Mouse (Mus musculus): ENCODE data around the gene Creg1. TPM values are rescaled to one million over a fixed set of nuclear protein-coding genes. Genes with fewer than 3 reads are reported as not detected.

The Creg1 gene
- total RNA-seq, 2 experiments from 2014 or later, result 433 to 514 TPM

DNA sequence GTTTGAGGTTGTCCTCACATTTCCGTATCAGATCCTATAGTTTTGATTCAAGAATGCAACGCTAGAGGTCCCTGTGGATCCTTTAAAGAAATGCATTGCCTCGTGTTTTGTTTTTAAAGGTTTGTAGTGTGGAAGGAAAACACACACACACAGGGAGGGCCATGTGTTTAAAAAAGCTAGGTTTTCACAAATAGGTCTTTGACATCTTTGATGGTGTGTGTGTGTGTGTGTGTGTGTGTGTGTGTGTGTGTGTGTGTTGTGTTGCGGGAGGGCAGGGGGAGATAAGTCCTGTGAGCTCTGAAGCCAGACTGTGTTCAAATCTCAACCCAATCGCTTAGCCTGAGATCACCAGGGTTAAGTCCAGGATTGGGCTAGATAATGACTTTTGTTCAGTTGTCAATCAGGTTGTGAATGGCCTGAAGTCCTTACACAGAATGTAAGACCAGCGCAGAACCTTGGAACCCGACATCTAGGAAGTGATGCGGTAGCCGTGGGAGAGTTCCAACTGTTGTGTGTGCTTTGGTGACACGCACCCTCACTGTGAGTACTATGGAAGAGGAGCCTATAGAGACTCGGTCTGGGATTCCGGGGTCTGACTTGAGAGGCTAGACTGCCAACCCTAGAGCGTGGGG is 16.5 kb downstream of the Creg1 start:
- peak; percentile 49; the same call in 1 of the 2 replicates for ATAC-seq (replicated peaks; ENCODE audit: low FRiP score, poor library complexity, severe bottlenecking)

DNA sequence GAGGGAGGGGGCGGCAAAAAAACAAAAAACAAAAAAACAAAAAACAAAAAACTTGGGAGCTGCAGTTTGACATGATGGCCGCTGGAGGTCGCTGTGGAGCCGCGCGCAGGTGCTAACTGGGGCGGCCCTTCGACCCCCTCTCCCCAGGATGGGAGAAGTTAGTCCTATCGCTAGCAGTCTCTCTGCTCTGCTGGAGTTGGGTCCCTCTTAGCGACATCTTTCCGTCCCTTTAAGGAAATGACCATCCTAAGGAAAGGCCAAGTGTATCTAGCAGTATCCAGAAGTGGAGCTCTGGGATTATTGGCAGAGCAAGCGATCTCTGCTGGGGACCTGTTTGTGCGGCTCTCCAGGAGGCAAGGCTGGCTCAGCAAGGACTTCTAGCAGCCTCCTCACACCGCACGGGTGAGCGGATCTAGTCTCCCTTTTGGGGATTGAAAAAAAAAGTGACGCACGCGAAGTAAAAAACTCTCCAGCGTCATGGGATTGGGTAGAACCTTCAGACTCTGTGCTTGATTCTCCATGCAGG is 17.1 kb downstream of the Creg1 start:
- ATAC-seq (replicated peaks; ENCODE audit: low FRiP score, poor library complexity, severe bottlenecking), result peak; percentile 51; the same call in 1 of the 2 replicates

DNA sequence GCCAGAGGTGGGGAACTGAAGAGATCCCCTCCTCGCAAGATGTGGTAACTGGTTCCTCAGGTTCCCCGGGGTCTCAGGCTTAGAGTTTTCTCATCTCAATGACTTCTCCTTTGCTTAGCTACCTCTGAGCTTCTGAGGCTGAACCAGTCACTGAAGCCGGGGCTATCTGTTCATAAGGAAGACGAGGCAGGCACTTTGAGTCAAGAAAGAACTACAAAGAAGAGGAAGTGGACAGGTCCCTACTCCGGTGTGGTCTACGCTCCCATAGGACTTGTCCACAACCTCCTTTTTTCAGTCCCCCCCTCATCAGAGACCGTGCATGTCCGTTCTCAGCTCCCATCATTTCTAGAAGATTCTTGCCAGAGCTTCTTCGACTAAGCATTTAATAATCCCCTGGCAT is 17.9 kb downstream of the Creg1 start:
- ATAC-seq (replicated peaks; ENCODE audit: low FRiP score, poor library complexity, severe bottlenecking), result no peak

DNA sequence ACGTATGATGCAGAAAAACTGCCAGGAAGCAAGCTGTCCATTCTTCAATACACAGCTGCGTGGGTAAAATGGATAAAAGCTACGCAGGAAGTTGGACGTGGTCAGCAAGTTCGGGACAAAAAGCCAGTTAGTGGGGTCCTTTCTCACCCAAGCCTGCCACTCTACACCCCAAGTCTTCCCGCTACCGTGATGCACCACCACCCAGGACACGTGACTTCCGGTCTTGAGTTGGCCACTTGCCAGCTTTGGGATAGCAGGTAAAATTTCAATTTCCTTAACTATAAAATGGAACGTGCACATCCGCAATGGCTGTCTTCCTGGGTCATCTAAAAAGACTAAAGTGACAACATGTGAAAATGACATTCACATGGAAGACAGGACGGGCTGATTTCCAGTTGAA is 18.4 kb downstream of the Creg1 start:
- no peak for ATAC-seq (replicated peaks; ENCODE audit: low FRiP score, poor library complexity, severe bottlenecking)

DNA sequence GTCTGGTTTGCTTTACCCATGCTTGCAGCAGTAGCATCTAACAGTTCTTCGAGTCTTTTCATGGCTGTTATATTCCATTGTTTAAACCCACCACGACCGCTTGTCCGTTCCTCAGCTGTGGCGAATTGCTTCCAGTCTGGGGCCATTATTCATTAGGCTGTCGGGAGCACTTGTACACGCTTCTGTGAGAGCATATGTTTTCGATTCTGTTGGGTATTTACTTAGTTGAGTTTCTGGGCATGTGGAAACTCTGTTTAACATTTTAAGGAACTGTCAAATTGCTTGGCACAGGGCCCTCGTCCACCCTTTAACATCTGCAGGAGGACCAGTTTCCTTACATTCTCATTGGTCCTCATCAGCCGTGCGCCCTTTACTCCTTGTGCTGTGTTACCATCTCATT is 22.8 kb downstream of the Creg1 start:
- ATAC-seq (replicated peaks; ENCODE audit: low FRiP score, poor library complexity, severe bottlenecking), result no peak

DNA sequence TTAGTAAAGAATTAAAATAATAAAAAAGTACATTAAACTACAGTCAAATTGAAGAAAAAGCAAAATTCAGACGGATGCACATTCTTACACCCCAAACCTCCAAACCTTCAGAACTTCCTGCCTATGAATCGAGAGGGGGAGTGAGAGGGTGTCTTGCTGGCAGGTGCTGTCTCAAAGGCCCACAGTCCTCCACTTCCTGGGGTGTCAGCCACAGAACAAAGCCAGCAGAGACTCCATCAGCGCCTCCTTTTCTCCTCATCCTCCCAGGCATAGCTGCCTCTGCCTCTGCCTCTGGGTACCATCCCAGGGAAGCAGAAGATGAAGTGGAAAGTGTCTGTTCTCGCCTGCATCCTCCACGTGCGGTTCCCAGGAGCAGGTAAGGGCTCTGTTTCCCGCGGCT is 25.0 kb downstream of the Creg1 start, which contains the start of gene Cd247:
Gene Cd247, plus strand, starts transcription at position 171 of the 400 bp plus-strand sequence.
- no peak for ATAC-seq (replicated peaks; ENCODE audit: low FRiP score, poor library complexity, severe bottlenecking)

DNA sequence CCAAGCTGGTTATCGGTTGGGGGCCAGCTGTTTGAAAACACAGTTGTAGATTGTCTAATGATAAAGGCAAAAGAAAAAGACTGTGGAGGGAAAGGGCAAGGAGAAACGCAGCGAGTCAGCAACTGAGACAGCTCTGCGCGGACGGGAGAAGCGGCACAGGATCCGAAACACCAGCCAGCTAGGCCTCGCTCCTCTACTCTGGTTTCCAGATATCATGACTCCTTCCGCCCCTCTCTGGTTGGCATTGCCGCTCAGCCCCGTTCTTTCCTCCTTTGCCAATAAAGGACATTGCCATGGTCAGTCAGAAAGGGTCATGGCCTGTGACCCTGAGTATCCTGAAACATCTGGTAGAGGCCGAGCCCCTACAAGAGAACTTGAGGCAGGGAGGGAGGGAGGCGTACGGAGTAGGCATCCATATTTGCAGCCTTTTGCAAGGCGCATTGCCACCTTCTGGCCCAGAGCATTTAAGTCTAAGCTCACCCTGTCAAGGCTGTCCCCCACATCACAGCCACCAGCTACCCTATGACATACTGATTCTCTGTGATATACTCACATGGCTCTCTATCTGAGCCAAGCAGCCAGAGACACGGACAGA is 25.6 kb downstream of the Creg1 start:
- ATAC-seq (replicated peaks; ENCODE audit: low FRiP score, poor library complexity, severe bottlenecking), result no peak

DNA sequence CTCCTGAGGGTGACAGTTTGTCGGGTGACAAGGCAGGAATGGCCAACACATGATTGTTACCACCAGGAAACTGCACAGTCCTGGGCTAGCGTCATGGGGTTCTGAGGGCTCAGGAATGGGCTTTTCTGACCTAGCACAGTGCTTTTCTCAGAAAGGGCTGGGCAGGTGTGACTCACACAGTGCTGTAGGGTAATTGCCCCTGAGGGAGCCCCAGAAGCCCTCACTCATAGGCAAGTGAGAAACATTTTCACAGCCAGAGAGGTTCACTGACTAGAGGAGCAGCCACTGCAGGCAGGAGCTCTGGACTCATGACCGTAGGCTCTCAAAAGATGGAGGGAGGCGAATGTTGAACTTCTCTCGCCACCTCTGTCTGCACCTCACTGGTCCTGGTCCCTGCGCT is 26.4 kb downstream of the Creg1 start:
- no peak for ATAC-seq (replicated peaks; ENCODE audit: low FRiP score, poor library complexity, severe bottlenecking)

DNA sequence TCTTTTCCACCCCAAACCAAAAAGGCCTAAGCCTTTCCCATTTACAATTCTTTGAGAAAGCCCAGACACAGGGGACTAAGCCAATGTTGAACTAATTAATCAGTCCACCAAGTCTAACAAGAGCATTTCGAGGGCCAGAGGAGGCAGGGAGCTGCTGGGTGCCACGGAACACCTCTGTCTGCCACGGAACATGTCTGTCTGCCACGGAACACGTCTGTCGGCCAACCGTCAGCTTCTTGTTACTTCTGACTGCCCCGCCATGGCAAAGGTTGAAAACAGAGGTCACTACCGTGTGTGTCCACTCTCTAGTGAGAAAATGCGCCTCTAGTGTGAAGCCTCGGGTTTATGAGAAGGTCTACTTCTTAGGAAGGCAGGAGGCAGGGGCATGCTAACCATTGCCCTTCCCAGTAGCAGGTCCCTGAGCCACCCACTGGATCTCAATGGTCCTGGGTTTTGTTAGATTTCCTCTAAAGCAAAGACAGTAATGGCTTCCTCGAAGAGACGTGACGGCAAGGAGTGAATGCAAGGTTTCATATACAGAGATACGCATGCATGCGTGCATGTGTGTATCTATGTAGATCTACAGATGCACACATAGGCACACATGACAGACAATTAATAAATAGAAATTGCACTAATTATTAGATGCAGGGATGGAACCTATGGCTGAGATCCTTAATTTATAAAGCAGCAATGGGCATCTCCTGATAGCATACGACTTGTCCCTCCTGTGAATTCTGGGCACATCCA is 27.1 kb downstream of the Creg1 start:
- ATAC-seq (replicated peaks; ENCODE audit: low FRiP score, poor library complexity, severe bottlenecking), result no peak

DNA sequence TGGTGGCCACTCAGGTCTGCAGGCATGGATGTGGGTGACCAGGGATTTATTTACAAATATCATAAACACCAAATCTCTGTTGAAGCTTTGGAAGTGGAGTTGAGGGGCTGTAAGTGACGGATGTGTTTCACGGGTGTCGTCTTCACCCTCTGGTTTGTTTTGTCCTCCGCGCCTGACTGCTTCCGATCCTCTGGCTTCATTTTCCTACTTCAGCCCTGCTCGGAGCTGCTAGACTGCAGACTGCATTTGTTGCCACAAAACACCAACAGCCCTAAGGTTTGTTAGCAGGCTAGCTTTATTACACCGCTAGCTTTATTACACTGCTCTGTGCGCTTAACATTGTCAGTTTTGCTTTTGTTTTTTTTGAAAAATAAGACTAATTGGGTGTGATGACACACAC is 27.9 kb downstream of the Creg1 start:
- ATAC-seq (replicated peaks; ENCODE audit: low FRiP score, poor library complexity, severe bottlenecking), result no peak

DNA sequence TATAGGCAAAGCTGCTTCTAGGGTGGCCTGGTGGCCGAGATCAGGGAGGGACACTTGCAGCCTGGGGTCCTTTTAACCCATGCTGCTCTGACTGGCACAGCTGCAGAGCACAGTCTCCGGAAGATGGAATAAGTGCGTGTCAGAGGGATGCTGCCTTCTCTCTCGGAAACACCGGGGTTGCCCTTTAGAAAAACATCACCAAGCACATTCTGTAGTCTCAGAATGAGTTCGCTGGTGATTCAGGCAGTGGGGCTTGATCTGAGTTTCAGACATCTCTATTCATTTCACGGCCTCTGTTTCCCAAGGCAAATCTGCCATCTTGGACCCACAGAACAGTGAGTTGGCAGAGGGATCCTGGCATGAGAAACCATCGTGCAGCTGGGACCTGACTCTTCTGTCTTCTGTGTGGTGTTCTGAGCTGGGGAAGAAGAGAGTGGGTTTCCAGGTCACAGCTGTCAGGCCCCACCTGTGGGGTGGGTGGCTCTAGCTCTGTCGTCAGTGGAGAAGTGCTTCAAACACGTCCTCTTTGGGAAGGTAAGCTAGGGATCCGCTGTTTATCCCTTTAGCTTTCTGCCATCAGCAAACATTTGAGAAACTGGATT is 38.3 kb downstream of the Creg1 start:
- ATAC-seq (replicated peaks; ENCODE audit: low FRiP score, poor library complexity, severe bottlenecking), result no peak

DNA sequence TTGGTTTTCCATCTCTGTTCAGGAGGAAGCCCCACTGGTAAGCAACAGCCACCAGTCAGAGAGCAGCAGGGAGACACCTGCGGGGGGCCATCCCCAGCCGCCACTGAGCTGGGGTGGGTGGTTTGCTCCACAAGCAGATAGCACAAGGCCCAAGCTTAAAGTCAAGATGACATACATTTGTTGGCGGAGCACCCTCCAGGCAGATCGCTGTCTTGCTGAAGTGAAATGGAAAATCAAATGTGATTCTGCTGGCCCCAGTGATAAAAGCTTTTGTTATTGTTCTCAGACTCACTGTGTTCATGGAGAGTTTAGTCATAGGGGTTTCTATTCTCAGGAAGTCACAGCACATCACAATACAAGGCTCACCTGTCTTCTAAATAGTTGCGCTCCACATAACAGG is 39.6 kb downstream of the Creg1 start:
- no peak for ATAC-seq (replicated peaks; ENCODE audit: low FRiP score, poor library complexity, severe bottlenecking)

DNA sequence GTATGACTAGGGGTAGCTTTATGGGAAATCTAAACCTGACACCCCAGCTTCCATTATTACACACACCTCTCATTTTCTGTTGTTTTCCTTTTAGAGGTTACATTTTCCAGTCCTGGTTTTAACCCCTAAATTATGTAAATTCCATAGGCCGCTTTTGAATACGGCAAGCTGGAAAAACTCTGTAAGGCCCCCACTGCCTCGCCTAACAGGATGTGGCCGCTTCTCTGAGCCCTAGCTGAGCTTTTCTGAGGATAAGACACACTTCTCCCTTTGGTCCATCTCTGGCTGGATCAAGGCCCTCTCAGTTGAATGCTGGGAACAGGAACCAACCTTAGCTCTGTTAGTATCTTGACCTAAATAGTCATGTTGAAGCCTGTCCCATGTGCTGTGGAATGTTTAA is 40.6 kb downstream of the Creg1 start:
- ATAC-seq (replicated peaks; ENCODE audit: low FRiP score, poor library complexity, severe bottlenecking), result no peak

DNA sequence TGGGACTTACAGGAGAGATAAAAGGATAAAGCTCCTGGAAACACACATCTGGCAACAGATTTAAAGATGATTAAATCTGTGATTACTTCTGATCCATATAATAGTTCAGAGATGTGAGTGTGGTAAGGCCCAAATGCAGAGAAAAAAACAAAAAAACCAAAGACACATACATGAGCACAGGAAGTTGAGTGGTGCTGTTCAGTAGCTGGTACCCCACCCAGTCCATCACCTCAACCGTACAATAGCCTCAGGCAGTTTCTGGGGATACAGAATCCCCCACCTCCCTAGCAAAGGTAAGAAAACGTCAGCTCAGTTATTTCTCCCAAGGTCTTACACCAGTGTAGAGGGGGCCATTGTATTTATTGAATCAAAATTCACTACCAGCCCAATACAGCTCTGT is 47.1 kb downstream of the Creg1 start:
- ATAC-seq (replicated peaks; ENCODE audit: low FRiP score, poor library complexity, severe bottlenecking), result no peak

DNA sequence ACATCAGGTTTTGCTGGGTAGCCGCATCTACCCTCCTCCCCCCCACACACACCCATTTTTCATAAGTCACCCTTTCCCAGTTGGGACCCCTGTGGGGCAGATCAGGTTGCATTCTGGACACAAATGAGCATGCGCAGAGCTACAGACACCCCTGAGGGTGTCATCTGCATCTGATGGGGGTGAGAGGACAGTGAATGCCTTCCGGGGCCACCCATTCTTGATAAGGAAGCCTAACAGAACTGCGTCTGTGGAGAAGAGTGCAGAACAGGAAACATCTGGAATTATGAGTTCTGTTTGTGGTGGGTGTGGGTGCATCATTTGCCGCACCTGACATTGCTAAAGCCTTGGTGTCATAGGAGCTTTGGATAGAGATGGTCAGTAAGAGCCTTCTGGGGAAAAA is 47.6 kb downstream of the Creg1 start:
- ATAC-seq (replicated peaks; ENCODE audit: low FRiP score, poor library complexity, severe bottlenecking), result no peak

DNA sequence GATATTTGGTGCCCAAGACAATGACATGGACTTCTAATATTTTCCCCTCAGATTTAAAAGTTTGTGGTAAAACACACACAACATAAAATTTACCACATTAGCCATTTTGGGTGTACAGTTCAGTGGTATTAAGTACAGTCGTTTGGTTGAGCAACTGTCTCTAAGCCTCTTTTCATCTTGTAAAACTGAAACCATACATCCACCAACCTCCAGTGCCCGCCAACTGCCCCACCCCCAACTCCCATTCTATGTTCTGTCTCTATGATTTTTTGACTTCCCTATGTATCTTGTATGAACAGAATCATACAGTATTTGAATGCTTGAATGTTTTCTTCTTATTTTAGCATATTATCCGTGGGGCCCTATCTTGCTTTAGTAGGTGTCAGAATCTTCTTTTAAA is 49.2 kb downstream of the Creg1 start:
- no peak for ATAC-seq (replicated peaks; ENCODE audit: low FRiP score, poor library complexity, severe bottlenecking)

DNA sequence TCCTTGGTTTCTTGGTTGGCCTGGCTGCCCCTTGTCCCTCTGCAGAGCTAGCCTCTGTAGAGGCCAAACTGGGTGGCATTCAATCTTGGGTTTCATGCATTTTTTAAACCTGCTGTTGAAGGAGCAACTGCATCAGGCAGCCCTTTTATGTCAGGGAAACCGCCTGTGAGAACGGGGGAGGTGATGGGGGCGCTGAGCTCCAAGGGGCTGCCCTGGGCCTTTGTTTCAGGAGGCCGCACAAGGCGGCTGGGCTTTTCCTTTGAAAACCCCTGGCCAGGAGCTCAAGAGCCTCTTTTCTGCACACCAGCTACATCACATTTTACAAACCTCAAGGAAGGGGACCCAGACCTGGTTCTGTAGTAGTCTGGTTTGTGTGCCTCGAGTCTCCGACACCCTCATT is 50.6 kb downstream of the Creg1 start:
- no peak for ATAC-seq (replicated peaks; ENCODE audit: low FRiP score, poor library complexity, severe bottlenecking)

DNA sequence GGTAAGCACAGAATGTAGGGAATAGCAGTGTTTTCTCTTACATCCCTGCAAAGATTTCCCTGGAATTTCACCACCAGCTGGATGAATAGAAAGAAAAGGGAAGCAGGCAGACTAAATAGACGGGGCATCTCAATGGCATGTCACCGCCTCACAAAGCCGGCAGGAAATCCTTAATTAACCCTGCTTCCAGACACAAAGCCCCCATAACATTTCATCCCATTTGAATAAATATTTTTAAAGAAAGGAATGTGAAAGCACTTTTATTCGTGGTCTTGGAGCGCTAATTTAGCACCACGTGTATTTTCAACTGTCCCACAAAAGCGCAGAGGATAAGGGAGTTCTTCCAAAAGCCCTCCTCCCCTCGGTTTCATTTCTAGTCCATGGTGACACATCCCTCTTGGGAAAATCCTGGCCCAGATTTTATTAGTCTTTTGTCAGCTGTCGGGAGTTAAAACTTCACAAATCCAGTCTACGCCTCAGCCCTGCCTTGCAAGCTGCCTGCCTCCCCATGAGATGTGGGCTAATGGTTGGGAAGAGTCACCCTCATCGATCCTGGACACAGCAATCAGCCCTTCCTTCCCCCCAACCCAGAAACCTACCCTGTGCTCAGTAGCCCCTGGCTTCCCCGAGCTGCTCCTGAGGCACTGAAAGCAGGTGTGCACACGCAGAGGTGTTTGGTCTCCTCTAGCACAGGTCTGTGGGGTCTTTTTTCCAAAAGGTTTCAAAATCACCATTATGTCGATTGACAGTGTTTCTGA is 51.2 kb downstream of the Creg1 start:
- ATAC-seq (replicated peaks; ENCODE audit: low FRiP score, poor library complexity, severe bottlenecking), result no peak

DNA sequence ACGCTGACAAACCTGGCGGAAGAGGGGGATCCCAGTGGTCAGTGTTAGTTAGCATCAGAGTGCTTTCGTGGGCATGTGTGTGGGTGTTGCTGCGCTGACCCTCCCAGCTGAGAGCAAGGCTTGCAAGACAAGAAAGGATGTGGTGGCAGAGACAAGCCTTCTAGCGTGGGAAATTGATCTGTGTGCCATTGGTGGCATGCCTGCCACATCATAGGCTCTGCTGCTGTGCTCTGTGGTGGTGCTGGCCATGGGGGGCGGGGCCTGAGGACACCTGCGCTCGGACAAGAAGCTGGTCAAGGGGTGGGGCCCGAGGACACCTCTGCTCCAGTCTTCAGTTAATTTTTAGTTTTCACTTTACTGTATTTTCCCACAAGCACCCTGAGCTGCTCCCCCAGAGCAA is 52.8 kb downstream of the Creg1 start:
- no peak for ATAC-seq (replicated peaks; ENCODE audit: low FRiP score, poor library complexity, severe bottlenecking)

DNA sequence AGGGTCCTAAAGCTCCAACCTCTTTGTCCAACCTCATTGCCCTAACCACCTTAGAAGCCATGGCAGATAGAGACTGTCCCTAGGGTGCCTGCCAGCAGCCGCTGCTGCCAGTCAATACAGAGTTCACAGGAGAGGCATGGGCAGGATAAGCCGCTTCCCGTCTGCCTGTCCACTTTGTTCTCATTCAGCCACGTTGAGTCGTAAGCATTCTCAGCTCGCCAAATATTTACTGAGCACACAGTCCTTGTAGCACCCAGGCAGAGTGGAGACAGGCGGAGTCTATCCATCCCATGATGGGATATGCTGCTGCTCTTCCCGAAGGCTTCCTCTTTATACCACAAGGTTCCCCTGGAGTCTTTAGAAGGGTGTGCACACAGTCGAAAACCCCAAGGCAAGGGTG is 53.7 kb downstream of the Creg1 start:
- no peak for ATAC-seq (replicated peaks; ENCODE audit: low FRiP score, poor library complexity, severe bottlenecking)
